Mouse (Mus musculus) brain, adult 2 months (tissue): Measurements from ENCODE around the gene Mgat3.

ENCODE experiments used
- DNase-seq: peaks from one replicate; pipeline ENCODE4 v3.0.0; 2011; ENCODE audit warnings: low read depth, low spot score

Mgat3 gene

GRCm38 (mm10) chr15:80225208-80225607 lies 51.7 kb downstream of the Mgat3 start:
- DNase-seq: peak; percentile 74

- peak; percentile 67 for DNase-seq
Observed at GRCm38 (mm10) chr15:80225796-80226195, 52.3 kb downstream of the Mgat3 start.

GRCm38 (mm10) chr15:80228071-80228800 lies 54.7 kb downstream of the Mgat3 start:
- no peak for DNase-seq

- DNase-seq: no peak
Observed at GRCm38 (mm10) chr15:80232331-80232730, 58.8 kb downstream of the Mgat3 start.

GRCm38 (mm10) chr15:80233053-80233452 lies 59.5 kb downstream of the Mgat3 start:
- DNase-seq: no peak

GRCm38 (mm10) chr15:80233733-80234509 lies 60.4 kb downstream of the Mgat3 start, which contains the start of gene Mief1:
Gene Mief1, plus strand, starts transcription at chr15:80234018.
- DNase-seq: peak; percentile 99

- no peak for DNase-seq
Observed at GRCm38 (mm10) chr15:80235535-80235934, 62.0 kb downstream of the Mgat3 start, which contains the start of gene AC140267.1. Gene AC140267.1, plus strand, starts transcription at chr15:80235835.

GRCm38 (mm10) chr15:80248135-80248534 lies 74.6 kb downstream of the Mgat3 start:
- peak; percentile 53 for DNase-seq

- DNase-seq: no peak
Observed at GRCm38 (mm10) chr15:80248596-80248995, 75.1 kb downstream of the Mgat3 start.

- DNase-seq: no peak
Observed at GRCm38 (mm10) chr15:80249672-80250071, 76.2 kb downstream of the Mgat3 start.

- DNase-seq: no peak
Observed at GRCm38 (mm10) chr15:80250586-80250985, 77.1 kb downstream of the Mgat3 start.

GRCm38 (mm10) chr15:80253530-80253929 lies 80.0 kb downstream of the Mgat3 start:
- DNase-seq: no peak

- DNase-seq: peak; percentile 64
Observed at GRCm38 (mm10) chr15:80254207-80254606, 80.7 kb downstream of the Mgat3 start.

GRCm38 (mm10) chr15:80254847-80255645 lies 81.5 kb downstream of the Mgat3 start, which contains the start of gene Atf4:
Gene Atf4, plus strand, starts transcription at chr15:80255184.
- peak; percentile 100 for DNase-seq

GRCm38 (mm10) chr15:80255646-80256121 lies 82.2 kb downstream of the Mgat3 start:
- peak; percentile 90 for DNase-seq

- no peak for DNase-seq
Observed at GRCm38 (mm10) chr15:80256242-80256641, 82.7 kb downstream of the Mgat3 start.

- no peak for DNase-seq
Observed at GRCm38 (mm10) chr15:80256656-80257601, 83.4 kb downstream of the Mgat3 start.

GRCm38 (mm10) chr15:80257602-80258239 lies 84.2 kb downstream of the Mgat3 start:
- peak; percentile 80 for DNase-seq

- no peak for DNase-seq
Observed at GRCm38 (mm10) chr15:80258240-80259170, 85.0 kb downstream of the Mgat3 start.
